Mouse (Mus musculus) thymus, postnatal 14 days (tissue): Measurements from ENCODE around the gene Tmem189.
A peak's percentile ranks its signal among the peaks of the same experiment; 100 is the strongest.
"Not testable (repeated sequence)": the region's sequence is repeated elsewhere in the genome, so short reads cannot be mapped to it uniquely, and the experiment has no call there.

Source experiments
- DNase-seq: peaks from one replicate; pipeline ENCODE4 v3.0.0; 2021

Gene Tmem189

DNA sequence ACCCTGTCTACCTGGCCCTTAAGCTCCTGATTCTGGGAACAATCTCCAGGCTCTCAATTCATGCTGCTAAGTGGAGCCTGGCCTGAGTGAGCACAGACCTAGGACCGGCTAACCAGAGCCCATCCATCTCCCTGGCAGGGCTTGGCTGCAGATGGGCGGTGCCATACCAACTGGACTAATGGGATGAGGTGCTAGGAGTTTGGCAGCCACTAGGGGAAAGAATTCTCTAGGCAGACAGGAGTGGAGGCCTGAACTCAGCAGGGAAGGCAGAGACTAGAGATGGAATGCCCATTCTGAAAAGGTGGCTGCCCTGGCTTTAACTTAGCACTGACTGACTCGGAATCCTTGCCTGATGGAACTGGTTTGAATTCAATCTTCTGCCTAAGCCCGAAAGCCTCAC is 43.2 kb downstream of the Tmem189 start:
- DNase-seq, result no peak

DNA sequence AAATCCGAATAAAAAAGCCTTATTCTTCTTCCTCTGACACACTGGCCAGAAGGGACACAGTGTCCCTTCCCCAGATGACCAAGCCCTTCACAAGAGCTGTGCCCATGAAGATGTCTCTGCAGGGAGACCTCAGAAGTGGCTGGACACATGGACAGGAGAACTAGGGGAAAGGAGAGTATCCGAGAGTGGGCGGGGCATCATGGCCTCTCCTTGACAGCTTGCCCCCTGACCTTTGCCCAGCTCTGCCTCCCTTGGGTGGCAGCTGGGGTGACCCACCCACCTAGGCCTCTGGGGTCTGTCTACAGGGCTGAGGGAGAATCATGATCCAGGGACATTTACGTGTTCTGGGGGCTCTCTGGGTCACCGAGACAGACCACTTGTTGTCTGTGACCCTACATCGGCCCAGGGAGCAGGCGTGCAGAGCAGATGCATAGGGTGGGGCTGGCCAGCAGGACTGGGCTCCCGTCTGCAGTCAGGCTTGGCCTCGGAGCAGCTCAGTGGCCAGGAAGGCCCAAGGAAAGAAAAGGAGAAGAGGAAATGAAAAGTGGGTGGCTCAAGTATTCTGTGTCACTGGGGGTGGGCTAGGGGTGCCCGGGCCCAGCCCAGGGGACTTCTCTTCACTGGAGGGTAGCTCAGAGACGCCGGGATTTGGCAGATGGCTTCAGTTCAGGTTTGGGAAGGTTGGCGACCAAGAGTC is 46.1 kb downstream of the Tmem189 start:
- not testable (repeated sequence) for DNase-seq

DNA sequence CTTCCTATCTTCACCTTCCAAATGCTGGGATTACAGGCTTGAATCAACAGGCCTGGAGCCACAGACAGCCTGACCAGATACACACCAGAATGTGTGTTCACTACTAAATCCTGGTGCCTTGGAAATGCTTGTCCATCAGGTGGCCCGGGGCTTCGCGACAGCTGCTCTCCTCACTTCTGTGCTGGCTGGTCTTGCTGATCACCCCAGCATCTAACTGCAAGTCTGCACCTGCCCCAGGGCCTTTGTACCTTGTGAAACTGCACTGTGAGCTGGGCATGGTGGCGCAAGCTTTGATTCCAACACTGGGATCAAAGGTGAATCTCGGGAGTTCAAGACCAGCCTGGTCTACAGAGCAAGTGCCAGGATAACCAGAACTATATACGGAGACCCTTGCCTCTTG is 47.5 kb downstream of the Tmem189 start:
- no peak for DNase-seq

DNA sequence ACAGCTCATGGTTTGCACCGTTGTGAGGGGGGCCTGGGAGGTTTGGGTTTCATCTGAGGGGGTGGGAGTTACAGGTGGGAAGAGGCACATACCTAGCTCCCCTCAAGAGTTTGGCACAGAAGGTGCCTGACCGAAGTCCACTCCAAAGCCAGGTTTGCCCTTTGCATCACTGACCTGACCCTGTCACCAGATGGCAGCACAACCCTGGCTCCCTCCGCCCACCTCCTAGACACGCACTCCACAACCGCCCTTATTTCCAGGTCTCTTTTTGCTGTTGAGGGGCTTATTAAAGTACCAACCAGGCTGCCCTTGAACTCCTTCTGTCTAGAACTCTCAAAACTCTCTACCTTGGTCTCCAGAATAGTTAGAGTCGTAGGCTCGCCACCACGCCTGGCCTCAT is 48.3 kb downstream of the Tmem189 start:
- DNase-seq, result peak; percentile 57

DNA sequence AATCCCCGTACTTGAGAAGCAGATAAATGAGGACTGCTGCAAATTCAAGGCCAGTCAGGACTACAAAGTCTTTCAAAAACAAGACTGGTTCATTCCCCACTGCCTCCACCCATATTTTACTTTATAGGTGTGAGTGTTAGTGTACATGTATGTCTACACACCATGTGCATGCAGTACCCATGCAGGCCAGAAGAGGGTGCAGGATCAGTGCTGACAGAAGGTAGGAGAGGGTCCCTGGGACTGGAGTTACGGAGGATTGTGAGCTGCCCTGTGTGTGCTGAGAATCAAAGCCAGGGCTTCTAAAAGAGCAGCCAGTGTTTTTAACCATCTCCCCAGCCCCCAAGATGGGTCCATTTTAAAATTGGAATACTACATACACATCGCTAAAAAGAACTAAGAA is 49.3 kb downstream of the Tmem189 start:
- DNase-seq, result peak; percentile 75

DNA sequence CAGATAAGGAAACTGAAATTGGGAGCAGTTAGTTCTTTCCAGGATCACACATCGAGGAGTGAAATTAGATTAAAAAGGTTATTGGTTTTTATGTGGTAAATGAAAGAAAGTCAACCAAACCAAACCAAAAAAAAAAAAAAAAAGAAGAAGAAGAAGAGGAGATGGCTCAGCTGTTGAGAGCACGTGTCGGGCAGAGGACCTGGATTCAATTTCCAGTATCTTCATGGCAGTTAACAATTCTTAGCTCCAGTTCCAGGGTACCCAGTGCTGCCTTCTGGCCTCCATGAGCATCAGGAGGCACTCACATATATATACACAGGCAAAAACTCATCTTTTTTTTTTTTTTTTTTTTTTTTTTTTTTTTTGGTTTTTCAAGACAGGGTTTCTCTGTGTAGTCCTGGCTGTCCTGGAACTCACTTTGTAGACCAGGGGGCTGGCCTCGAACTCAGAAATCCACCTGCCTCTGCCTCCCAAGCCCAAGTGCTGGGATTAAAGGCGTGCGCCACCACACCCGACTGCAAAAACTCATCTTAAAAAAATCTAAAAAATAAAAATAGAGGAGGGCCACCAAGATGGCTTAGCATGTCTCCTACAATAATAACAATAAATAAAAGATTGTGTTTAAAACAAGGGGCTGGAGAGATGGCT is 54.6 kb downstream of the Tmem189 start:
- no peak for DNase-seq

DNA sequence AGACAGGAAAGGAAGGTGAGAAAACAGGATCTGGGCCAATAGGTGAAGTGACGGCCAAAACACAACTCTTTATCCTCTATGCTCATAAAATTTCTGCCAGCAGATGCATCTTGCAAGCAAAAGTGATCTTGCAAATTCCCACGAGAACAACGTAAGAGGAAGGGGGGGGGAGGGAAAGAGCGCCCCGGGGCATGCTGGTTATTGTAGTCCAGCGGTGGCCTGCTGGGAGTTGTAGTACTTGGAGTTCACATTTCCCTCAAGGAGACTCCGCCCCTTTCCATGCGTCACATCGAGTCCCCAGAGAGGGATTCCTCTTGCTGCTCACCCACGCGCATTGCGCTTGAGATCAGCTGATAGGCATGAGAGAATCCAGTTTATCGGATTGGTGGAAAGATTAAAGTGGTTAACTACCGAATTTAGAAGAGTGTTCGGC is 55.3 kb downstream of the Tmem189 start:
- peak; percentile 97 for DNase-seq

- no peak for DNase-seq
Measured at GRCm38 (mm10) chr2:167633537-167633872, 56.1 kb downstream of the Tmem189 start.

GRCm38 (mm10) chr2:167632731-167633536 is 56.7 kb downstream of the Tmem189 start:
- peak; percentile 20 for DNase-seq

DNA sequence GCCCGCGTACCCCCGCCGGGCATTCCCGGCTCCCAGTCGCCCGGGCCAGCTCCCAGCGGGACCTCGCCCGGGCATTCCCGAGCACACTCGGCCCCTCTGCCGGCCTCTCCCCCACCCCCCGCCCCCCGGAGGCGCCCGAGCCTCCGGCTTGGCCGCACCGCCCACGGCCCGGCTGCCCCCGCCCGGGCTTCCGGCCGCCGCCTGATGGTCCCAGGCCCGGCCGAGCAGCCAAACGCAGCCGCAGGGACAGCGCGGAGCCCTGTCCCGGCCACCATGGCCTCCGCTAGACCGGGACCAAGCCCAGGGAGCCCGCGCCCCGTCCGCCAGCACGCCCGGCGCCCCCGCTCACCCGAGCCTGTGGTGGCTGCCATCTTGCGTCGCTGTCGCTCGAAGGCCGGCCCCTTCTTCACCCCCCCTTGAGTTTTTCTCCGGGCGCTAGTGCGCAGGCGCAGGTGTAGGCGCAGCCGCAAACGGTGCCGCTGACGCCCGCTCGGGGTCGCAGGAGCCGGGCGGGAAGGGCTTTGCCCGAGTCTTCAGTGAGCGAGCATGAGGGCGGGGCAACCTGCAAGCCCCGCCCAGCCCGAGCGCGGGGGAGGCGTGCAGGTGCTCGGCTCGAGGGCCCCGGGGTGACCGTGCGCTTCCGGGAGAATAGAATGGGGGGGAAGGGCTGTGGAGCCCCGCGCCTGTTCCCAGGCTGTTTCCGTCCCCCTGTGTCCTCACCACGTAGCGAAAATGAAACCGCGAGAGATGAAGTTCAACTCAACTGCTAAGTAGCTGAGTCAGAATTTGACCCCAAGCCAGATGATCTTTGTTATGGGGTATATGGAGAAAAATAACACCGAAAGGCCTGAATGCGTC is 57.8 kb downstream of the Tmem189 start, which contains the start of gene Ube2v1:
Gene Ube2v1 (minus strand): TSS at position 505 of the 858 bp plus-strand sequence.
- peak; percentile 100 for DNase-seq

DNA sequence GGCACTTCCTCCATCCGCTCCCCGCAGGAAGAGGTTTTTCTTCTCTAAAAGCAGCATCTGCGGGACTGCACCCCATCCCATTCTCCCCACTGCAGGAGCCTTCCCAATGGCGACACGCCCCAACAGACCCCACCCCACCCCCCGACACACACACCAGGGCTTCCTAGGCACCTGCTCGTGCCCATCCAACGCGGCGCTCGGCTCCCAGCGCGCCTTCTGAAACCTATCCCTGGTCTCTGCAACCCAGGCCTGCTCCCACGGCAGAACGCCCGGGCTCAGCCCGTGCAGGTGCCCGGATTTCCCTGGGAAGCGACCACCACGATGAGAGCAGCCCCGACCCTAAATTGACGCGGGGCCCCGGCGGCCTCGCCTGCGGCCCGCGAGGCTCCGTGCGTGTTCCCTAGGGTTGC is 58.4 kb downstream of the Tmem189 start:
- DNase-seq, result peak; percentile 52

- no peak for DNase-seq
Measured at GRCm38 (mm10) chr2:167630421-167630820, 59.2 kb downstream of the Tmem189 start.

GRCm38 (mm10) chr2:167629665-167630209 is 59.9 kb downstream of the Tmem189 start:
- no peak for DNase-seq

DNA sequence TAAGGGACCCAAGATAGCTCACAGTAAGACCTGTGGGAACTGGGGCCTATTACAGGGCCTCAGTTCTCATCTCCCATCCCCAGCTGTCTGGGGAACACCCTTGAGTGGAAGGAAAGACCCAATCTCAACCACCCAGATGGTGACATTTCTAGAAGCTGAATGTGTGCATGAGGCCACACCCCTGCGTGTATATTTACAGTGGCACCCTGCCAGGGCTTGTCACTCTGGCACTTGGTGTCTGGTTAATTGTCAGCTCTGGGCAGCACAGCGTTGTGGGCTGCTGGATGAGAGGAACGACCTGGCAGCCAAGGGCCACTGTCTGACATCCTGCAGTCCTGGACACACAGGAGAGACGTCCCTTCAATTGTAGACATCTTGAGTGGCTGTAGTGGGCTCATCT is 60.8 kb downstream of the Tmem189 start:
- DNase-seq, result no peak

GRCm38 (mm10) chr2:167627019-167627418 is 62.6 kb downstream of the Tmem189 start:
- DNase-seq, result no peak

DNA sequence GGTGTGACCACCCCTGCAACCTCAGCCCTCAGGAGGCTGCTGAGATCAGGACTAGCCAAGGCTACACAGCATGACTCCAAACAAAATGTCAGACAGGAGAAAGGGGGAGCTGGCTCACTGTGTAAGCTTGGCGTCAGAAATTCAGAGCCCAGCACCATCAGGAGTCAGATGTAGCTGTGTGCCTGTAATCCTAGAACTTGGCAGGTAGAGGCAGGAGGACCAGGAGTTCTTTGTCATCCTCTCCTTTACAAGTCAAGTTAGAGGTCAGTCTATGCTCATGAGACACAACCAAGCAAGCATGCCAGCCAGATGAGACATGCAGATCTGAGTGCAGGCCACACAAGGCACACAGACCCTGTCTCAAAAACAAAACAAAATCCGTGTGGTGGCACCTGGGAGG is 64.0 kb downstream of the Tmem189 start:
- no peak for DNase-seq

GRCm38 (mm10) chr2:167624368-167625075 is 65.1 kb downstream of the Tmem189 start:
- DNase-seq, result no peak

- no peak for DNase-seq
Measured at GRCm38 (mm10) chr2:167622965-167623364, 66.7 kb downstream of the Tmem189 start.

GRCm38 (mm10) chr2:167622352-167622751 is 67.3 kb downstream of the Tmem189 start:
- DNase-seq, result no peak

DNA sequence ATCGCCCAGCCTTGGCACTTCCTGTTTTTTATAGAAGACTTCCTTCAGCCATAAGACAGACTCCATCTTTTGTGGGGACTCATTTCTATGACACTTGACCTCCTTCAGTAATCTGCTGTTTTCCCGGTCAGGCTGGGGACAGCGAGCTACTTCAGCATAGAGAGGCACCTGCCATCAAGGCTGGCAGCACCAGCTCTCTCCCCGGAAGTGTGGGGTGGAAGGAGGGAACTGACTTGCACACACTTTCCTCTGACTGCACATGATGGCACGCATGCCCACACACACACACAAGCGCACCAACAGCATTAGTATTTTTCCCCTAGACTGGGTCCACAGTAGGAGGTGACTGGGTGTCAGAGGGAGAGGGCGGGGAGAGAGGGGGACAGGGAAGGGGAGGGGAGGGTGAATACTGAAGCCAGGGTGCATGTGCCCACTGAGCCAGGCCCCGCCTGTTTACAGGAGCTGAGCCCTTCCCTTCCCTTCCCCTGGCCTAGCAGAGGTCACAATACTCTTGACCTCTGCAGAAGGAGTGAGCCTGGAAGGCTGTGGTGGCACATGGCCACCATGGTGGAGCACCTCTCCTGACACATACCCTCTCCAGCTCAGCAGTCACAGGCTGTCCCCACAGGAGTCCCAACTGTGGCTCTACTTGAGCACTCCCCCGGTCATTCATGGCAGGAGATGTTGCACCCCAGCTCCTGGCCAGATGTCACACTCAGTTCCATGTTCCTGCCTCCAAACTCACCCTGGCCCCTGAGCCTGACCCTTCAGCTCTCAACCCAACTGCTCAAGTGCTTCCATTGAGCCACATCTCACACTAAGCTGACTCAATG is 68.2 kb downstream of the Tmem189 start:
- no peak for DNase-seq

GRCm38 (mm10) chr2:167617472-167617871 is 72.2 kb downstream of the Tmem189 start:
- no peak for DNase-seq
